Mouse (Mus musculus) layer of hippocampus, postnatal 25 days (tissue): ENCODE results near the gene Capza1. TPM values are rescaled to one million over a fixed set of nuclear protein-coding genes. Genes with fewer than 3 reads are reported as not detected.
A peak's percentile ranks its signal among the peaks of the same experiment; 100 is the strongest.
"Not testable (repeated sequence)": the region's sequence is repeated elsewhere in the genome, so short reads cannot be mapped to it uniquely, and the experiment has no call there.

Experiments
- DNase-seq, 2 experiments: peaks; one replicate each; pipeline ENCODE4 v3.0.0; 2022; ENCODE audit warnings: mixed read lengths in 2 of 2, low spot score in 1 of 2; ENCODE audit errors: extremely low spot score in 1 of 2
- total RNA-seq, 2 experiments: library from RNA; stranded (reverse); gene quantifications; 2 replicates each; pipeline ENCODE4 v1.2.3; 2021

Gene Capza1
- total RNA-seq, 2 experiments from 2014 or later, result 47.1 to 47.8 TPM

- peak; percentile 38 to 42 for DNase-seq
Observed at GRCm38 (mm10) chr3:104817991-104818748, 46.1 kb downstream of the Capza1 start, which contains the start of gene Mov10. TSS of gene Mov10 (minus strand) at chr3:104818563.

GRCm38 (mm10) chr3:104817481-104817990, 46.8 kb downstream of the Capza1 start:
- peak; percentile 43 to 47 for DNase-seq

GRCm38 (mm10) chr3:104816130-104816529, 48.2 kb downstream of the Capza1 start:
- DNase-seq, result no peak

GRCm38 (mm10) chr3:104815346-104815745, 49.0 kb downstream of the Capza1 start:
- DNase-seq, result no peak

GRCm38 (mm10) chr3:104814746-104815145, 49.6 kb downstream of the Capza1 start:
- no peak for DNase-seq

DNA sequence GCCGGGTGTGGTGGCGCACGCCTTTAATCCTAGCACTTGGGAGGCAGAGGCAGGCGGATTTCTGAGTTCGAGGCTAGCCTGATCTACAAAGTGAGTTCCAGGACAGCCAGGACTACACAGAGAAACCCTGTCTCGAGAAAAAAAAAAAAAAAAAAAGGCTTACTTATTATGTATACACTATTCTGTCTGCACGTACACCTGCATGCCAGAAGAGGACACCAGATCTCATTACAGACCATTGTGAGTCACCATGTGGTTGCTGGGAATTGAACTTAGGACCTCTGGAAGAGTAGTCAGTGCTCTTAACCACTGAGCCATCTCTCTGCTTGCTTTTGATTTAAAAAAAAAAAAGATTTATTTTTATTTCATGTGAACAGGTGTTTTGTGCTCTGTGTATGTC, 51.1 kb downstream of the Capza1 start:
- not testable (repeated sequence) for DNase-seq

DNA sequence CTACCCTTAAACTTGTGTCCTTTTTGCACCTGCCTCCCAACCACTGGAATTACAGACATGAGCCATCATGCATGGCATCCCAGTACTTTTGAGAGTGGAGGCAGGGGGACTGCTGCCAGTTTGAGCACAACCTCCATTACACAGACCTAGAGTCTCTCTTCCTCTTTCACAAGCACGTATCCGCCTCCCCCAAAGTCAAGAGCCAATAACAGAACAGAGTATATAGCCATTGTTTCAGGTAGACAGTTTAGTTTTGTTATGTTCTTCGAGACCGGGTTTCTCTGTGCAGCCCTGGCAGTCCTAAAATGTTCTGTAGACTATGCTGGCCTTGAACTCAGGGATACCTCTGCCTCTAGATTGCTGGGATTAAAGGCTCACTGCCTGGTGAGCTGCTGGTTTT, 52.1 kb downstream of the Capza1 start:
- no peak for DNase-seq

GRCm38 (mm10) chr3:104811752-104812151, 52.6 kb downstream of the Capza1 start:
- DNase-seq, result no peak

DNA sequence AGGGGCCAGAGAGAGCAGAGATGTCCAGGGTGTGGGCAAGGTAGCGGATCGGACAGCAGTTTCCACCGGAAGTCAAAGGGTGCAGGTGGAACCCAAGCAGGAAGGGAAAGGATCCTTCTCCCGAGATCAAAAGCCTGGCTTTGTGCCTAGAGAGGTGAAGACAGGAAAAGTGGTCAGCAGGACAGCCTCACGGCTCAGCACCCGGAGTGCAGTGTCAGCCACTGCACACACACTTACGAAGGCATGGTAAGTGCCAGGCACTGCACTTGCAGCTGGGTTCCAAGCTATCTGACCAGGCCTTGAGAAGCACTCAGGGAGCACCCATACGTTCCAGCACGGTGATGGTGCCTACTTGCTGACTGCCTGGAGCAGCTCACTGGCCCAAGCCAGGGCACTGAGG, 58.8 kb downstream of the Capza1 start:
- no peak for DNase-seq

DNA sequence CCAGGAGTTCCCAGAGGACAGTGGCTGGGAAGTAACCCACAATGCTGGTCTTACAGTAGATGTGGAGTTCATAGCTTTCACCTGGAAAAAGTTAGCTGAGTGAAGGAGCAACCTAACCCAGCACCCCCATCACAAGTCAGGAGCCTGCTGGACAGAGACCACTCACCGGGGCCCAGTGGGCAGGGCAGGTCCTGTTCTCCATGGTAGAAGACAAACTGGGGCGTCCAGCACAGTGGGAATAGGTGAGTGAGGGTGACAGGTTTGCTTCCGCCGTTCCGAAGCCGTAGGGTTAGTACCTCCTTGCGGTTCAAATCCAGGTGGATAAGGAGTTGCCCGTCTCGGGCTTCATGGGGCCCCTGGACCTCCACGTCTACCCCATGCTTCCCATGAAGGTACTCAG, 60.0 kb downstream of the Capza1 start:
- no peak for DNase-seq

GRCm38 (mm10) chr3:104801481-104801880, 62.8 kb downstream of the Capza1 start:
- DNase-seq, result no peak

- no peak for DNase-seq
Observed at GRCm38 (mm10) chr3:104800681-104801080, 63.6 kb downstream of the Capza1 start.

DNA sequence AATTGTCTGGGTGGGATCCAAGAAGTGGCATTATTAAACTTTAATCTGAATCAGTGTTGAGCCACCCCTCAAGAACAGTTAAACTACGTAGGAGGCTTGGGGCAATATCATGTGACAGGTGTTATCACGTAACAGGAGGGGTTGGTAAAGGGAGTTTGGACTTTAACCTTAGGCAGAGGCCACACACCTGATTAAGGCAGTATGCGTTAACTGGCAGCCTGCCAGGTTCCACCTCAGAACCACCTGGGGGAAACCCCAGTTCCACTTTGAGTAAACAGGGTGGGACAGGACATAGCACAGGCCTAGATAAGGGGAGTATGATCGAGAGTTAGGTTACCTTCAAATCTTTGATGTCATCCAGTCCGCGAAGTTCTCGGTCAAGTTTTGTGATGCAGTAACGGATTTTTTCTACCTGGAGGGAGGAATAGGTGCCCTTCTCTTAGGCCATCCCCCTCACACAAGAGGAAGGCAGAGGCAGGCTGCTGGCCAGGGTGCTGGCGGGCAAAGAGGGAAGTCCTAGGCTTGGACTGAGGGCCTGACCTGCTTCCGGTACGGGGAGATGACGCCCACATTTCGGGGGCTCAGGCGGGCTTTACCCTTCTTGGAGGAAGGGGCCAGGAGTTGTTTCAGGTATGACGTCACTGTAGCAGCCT, 67.7 kb downstream of the Capza1 start:
- DNase-seq, result no peak

DNA sequence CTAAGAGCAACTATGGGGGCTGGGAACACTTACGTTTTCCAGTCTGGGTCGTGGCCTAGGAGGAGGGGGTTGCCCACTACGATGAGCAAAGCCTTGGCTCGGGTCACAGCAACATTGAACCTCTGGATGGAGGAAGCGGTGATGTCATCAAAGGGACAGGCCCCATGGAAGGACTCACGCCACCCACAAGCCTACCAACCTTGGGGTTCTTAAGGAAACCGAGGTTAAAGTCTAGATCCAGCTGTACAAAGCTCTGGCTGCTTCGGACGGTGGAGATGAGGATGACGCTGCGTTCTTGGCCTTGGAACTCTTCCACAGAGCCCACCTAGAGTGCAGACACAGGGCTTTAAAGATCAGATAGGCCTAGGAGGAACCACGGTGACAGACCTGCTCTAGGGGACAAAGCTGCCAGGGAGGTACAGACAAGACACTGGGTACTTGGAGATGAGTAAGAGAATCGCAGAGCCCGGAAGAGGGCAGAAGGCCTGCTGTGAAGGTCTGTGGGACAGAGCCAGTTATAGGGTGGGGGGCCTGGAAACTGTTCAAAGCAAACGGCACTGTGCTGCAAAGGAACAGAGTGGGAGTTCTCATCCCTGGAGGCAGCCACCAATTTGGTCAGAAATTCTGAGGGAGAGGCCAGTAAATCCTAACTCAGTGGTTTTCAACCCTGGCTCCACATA, 68.5 kb downstream of the Capza1 start:
- no peak for DNase-seq

DNA sequence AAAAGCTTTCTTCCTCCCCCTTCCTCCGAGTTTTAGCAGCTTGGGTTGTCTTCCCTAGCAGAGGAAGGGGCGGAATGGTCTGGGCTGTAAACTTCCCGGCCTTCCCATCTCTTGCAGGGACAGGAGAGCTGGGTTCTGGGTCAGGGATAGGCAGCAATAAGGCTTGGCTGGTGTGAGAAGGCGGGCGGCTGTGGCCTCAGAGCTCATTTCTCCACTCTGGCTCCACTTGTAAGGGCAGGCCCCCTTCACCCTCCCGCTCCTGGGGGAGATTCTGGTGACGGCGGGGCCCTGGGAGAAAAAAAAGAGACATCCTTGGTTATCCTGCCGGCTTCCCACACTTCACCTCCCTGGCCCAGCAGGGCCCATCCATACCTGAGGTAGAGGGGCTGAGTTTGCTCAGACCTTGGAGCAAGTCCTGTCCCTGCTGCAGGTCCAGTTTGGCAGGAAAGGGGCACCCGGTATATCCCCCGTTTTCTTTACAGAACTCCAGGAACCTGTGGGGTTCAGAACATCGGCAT, 69.3 kb downstream of the Capza1 start:
- DNase-seq, result no peak

DNA sequence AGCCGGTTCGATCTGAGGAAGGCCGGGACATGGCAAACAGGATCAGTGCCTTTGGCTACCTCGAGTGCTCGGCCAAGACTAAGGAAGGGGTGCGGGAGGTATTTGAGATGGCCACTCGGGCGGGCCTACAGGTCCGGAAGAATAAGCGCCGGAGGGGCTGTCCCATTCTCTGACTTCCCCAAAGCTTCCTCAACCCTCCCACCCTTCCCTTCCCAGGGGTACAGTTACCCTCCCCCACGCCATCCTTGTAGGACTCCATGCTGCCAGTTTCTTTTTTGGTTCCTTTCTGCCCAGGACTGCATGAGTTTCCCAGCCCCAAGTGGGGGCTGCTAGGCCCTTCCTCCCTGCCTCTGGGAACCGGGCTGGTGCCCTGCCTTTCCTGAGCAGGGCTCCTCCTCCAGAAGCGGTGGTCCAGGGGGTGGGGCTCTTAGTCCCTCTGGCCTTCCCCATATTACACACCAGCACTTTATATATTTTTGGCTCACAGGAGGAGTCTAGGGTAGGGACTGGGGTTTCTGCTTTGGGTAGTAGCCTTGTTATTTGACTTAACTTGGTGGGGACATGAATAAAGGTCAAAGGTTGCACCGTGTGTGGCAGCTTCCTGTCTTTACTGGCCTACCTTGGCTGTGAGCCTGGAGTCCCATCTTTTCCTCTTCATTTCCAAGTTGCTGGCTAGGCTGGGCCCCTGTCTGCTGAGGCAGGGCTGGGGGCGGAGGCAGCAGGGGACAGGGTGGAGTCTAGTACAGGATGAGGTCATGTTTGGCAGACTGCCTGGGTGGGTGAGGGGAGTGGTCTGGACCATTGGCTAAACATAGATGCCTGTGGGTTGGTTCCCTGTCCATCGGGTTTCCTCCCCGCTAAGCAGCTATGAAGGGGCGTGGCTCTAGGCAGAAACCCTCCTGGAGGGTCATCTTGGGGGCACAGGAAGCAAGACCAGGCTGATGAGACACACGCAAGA, 70.2 kb downstream of the Capza1 start:
- DNase-seq, result peak; percentile 39 to 67

DNA sequence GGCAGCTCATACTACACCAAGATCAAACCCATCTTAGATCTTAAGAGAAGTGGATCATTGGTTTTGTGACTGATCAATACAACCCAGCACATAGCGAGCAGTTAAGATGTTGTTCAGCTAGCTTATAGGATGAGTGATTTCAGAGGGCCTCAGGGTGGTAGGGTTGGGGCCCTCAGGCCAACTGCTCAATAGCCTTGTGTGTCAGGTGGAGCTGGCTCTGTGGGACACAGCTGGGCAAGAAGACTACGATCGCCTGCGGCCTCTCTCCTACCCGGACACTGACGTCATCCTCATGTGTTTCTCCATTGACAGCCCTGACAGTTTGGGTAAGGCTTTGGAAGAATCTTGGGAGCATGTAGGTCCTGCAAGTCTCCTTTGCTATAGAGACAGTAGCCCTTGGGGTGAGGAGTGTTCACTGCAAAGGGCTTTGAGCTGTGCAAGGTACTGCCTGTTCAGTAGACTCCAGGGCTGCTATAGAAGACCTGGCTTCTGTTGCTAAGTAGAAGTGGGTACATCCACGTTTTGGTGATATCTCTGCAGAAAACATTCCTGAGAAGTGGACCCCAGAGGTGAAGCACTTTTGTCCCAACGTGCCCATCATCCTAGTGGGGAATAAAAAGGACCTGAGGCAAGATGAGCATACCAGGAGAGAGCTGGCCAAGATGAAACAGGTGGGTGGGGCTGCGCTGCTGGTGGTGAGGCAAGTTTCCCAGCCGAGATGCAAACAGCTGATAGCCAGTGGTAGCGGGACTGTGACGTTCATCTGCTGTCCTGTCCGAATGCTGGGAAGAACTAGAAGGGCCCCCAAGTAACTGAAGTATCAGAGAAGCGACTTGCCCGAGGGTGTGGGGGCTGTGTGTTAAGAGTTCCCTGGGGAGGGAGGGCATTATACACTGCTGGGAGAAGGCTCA, 71.7 kb downstream of the Capza1 start:
- DNase-seq, result no peak

- no peak for DNase-seq
Observed at GRCm38 (mm10) chr3:104791671-104792070, 72.6 kb downstream of the Capza1 start.

GRCm38 (mm10) chr3:104791017-104791416, 73.3 kb downstream of the Capza1 start:
- DNase-seq, result no peak
